Mouse (Mus musculus): Measurements from ENCODE around the gene Eya4. TPM values are rescaled to one million over a fixed set of nuclear protein-coding genes. Genes with fewer than 3 reads are reported as not detected.

Eya4 gene
- total and polyA plus RNA-seq, 3 experiments: 0.24 to 0.46 TPM; not detected in 1

DNA sequence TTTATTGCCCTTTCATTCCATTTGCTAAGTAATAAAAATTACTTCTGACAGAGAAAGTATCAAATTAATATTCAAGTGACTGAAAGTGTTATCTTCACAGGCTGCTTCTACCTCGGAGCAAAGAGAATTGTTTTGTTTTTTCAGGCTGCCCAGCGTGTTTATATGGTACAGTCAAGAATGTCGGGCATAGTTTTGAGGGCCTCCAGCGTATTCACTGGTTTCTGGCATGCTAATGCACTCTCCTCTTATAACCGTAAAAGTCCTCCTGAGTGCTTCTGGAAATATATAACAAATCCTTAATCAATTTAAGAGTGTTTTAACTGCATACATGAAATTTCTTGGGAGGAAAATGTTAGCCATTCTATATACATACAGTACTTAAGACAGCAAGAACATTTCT is 17.8 kb downstream of the Eya4 start:
- Histone ChIP-seq H3K36me3 (ENCODE audit: control insufficient read depth in 1 of 2, insufficient read depth in 2 of 2, low read length in 2 of 2) (no peaks in the 10 kb centered on the region), H3K4me1 (ENCODE audit: control insufficient read depth in 1 of 2, insufficient read depth in 2 of 2, low read length in 2 of 2) (no peaks in the 10 kb centered on the region), H3K9ac (ENCODE audit: control insufficient read depth, low read depth, low read length, poor library complexity, severe bottlenecking) (no peak overlapping the region), H3K27me3 (ENCODE audit: control insufficient read depth in 1 of 2, insufficient read depth in 2 of 2, low read length in 2 of 2) (no peaks in the 10 kb centered on the region), H3K9me3 (replicated peaks; ENCODE audit: insufficient read depth, low read length) (no peaks in the 10 kb centered on the region), H3K79me2 (ENCODE audit: control insufficient read depth, insufficient read depth, low read length, poor library complexity) (no peaks in the 10 kb centered on the region), H3K27ac (ENCODE audit: control insufficient read depth, low read depth, low read length) (no peak overlapping the region), H3K4me3 (ENCODE audit: control insufficient read depth in 1 of 2, insufficient read depth in 1 of 2, low read depth in 2 of 2, low read length in 2 of 2) (no peak overlapping the region)
- DNase-seq (ENCODE audit: low read depth, low spot score): no peak
- TF ChIP-seq GATA1 (IDR thresholded peaks at IDR 0.05; ENCODE audit: low read depth, low read length) (no peak), NRF1 (IDR thresholded peaks at IDR 0.05; ENCODE audit: insufficient read depth, low read depth, low read length, poor library complexity, severe bottlenecking) (no peak), ZMIZ1 (IDR thresholded peaks at IDR 0.05; ENCODE audit: low read depth, low read length) (no peak), TBP (IDR thresholded peaks at IDR 0.05; ENCODE audit: low read depth, low read length) (no peak), CTCF (IDR thresholded peaks at IDR 0.05 in 2 of 3, conservative IDR thresholded peaks at IDR 0.05 in 1 of 3; ENCODE audit: control insufficient read depth in 1 of 3, insufficient read depth in 1 of 3, low read depth in 2 of 3, low read length in 3 of 3, poor library complexity in 1 of 3, severe bottlenecking in 1 of 3) (no peak), ZKSCAN1 (IDR thresholded peaks at IDR 0.05; ENCODE audit: low read depth, low read length) (no peak), POLR2AphosphoS2 (IDR thresholded peaks at IDR 0.05; ENCODE audit: low read length) (no peak), MYC (IDR thresholded peaks at IDR 0.05; ENCODE audit: low read depth, low read length) (no peak), SMC3 (IDR thresholded peaks at IDR 0.05; ENCODE audit: low read depth, low read length) (no peak), TAL1 (IDR thresholded peaks at IDR 0.05; ENCODE audit: low read length) (no peak), ETS1 (IDR thresholded peaks at IDR 0.05; ENCODE audit: low read depth, low read length) (no peak), MXI1 (IDR thresholded peaks at IDR 0.05; ENCODE audit: low read depth, low read length) (no peak), ZC3H11A (IDR thresholded peaks at IDR 0.05; ENCODE audit: low read depth, low read length) (no peak), POLR2A (IDR thresholded peaks at IDR 0.05; ENCODE audit: control insufficient read depth in 1 of 2, insufficient read depth in 1 of 2, low read depth in 1 of 2, low read length in 2 of 2, poor library complexity in 1 of 2) (no peak), MAZ (IDR thresholded peaks at IDR 0.05; ENCODE audit: low read depth, low read length) (no peak), UBTF (IDR thresholded peaks at IDR 0.05; ENCODE audit: borderline replicate concordance, insufficient read depth, low read depth, low read length) (no peak), MYB (IDR thresholded peaks at IDR 0.05; ENCODE audit: low read depth, low read length) (no peak)

DNA sequence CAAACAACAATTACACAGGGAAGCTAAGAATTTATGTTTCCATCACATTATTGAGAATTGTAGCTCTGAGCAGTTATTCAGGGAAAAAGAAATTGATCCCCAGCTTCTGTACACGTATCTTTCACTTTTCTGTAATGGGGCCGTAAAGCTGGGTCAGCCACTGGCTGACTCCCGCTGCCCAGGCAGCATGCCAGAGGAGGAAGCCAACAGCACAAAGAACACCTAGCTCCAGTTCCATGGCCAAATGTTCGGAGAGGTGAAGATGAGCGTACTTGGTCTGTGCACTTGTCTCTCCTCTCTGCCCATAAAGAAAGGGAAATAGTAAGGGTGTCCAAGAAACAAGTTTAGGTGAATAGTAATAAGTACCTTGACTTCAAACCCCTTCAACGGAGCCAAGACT is 22.9 kb downstream of the Eya4 start:
- DNase-seq (ENCODE audit: low read depth, low spot score): no peak
- Histone ChIP-seq H3K9me3 (replicated peaks; ENCODE audit: insufficient read depth, low read length) (no peaks in the 10 kb centered on the region), H3K36me3 (ENCODE audit: control insufficient read depth in 1 of 2, insufficient read depth in 2 of 2, low read length in 2 of 2) (no peaks in the 10 kb centered on the region), H3K4me3 (ENCODE audit: control insufficient read depth in 1 of 2, insufficient read depth in 1 of 2, low read depth in 2 of 2, low read length in 2 of 2) (no peak overlapping the region), H3K9ac (ENCODE audit: control insufficient read depth, low read depth, low read length, poor library complexity, severe bottlenecking) (no peak overlapping the region), H3K27me3 (ENCODE audit: control insufficient read depth in 1 of 2, insufficient read depth in 2 of 2, low read length in 2 of 2) (no peaks in the 10 kb centered on the region; a peak in 1 of 4 replicates), H3K27ac (ENCODE audit: control insufficient read depth, low read depth, low read length) (no peak overlapping the region), H3K4me1 (ENCODE audit: control insufficient read depth in 1 of 2, insufficient read depth in 2 of 2, low read length in 2 of 2) (no peaks in the 10 kb centered on the region), H3K79me2 (ENCODE audit: control insufficient read depth, insufficient read depth, low read length, poor library complexity) (no peaks in the 10 kb centered on the region)
- no peak for TF ChIP-seq E2F4 (IDR thresholded peaks at IDR 0.05; ENCODE audit: borderline replicate concordance, low read depth, low read length)
- TF ChIP-seq EP300 (IDR thresholded peaks at IDR 0.05; ENCODE audit: low read depth in 1 of 2, low read length in 2 of 2): no peak
- no peak for TF ChIP-seq MAFK (IDR thresholded peaks at IDR 0.05; ENCODE audit: borderline replicate concordance, low read depth, low read length)
- no peak for TF ChIP-seq ETS1 (IDR thresholded peaks at IDR 0.05; ENCODE audit: low read depth, low read length)
- no peak for TF ChIP-seq TCF12 (IDR thresholded peaks at IDR 0.05; ENCODE audit: low read depth, low read length)
- no peak for TF ChIP-seq USF1 (IDR thresholded peaks at IDR 0.05; ENCODE audit: low read depth, low read length)
- TF ChIP-seq KAT2A (conservative IDR thresholded peaks at IDR 0.05; ENCODE audit: low read depth, low read length): no peak
- TF ChIP-seq USF2 (IDR thresholded peaks at IDR 0.05; ENCODE audit: borderline replicate concordance in 1 of 2, insufficient read depth in 1 of 2, low read depth in 1 of 2, low read length in 2 of 2): no peak
- TF ChIP-seq HCFC1 (IDR thresholded peaks at IDR 0.05; ENCODE audit: low read depth, low read length): no peak
- no peak for TF ChIP-seq MYB (IDR thresholded peaks at IDR 0.05; ENCODE audit: low read depth, low read length)
- no peak for TF ChIP-seq ZC3H11A (IDR thresholded peaks at IDR 0.05; ENCODE audit: low read depth, low read length)
- TF ChIP-seq MEF2A (IDR thresholded peaks at IDR 0.05; ENCODE audit: extremely low read depth, insufficient replicate concordance, low read depth, low read length, poor library complexity, severe bottlenecking): no peak
- no peak for TF ChIP-seq POLR2AphosphoS5 (IDR thresholded peaks at IDR 0.05; ENCODE audit: borderline replicate concordance, low read depth, low read length)
- no peak for TF ChIP-seq TAL1 (IDR thresholded peaks at IDR 0.05; ENCODE audit: low read length)
- no peak for TF ChIP-seq CHD2 (IDR thresholded peaks at IDR 0.05; ENCODE audit: low read length)
- no peak for TF ChIP-seq ELF1 (IDR thresholded peaks at IDR 0.05; ENCODE audit: low read depth, low read length)
- TF ChIP-seq RAD21 (IDR thresholded peaks at IDR 0.05; ENCODE audit: low read depth, low read length): no peak
- no peak for TF ChIP-seq GABPA (IDR thresholded peaks at IDR 0.05; ENCODE audit: low read depth, low read length)
- TF ChIP-seq MYC (IDR thresholded peaks at IDR 0.05; ENCODE audit: low read depth, low read length): no peak
